Mouse (Mus musculus) bone marrow macrophage, adult 2 months (primary cell): ENCODE results near the gene Gm16223.

Source experiments
- CTCF ChIP-seq: IDR thresholded peaks from 2 replicates; pipeline ENCODE4 v1.5.1; 2012; ENCODE audit warnings: low read depth, mild to moderate bottlenecking, low read length, moderate library complexity
- POLR2A ChIP-seq: IDR thresholded peaks from 2 replicates; pipeline ENCODE4 v1.6.1; 2012; ENCODE audit warnings: mild to moderate bottlenecking, low read depth, low read length, borderline replicate concordance

- TF ChIP-seq POLR2A (no peak), CTCF (no peak)
Observed at GRCm38 (mm10) chr5:42239806-42240205, 172.0 kb downstream of the Gm16223 start.
